Mouse (Mus musculus) liver, postnatal 0 days (tissue): ENCODE results near the gene Gm37240. TPM values are rescaled to one million over a fixed set of nuclear protein-coding genes. Genes with fewer than 3 reads are reported as not detected.

Experiments
- ATAC-seq: fragments of 200-750 bp; cut with Nextera tagmentation; 2 replicates; pipeline ENCODE4 v1.8.0; 2017; ENCODE audit warnings: mild to moderate bottlenecking, moderate library complexity
- DNase-seq: peaks from one replicate; pipeline ENCODE4 v3.0.0-alpha.2; 2016
- H3K27ac ChIP-seq: fragments of 300-500 bp; sonication (generic); 2 replicates; pipeline ENCODE4 v1.5.1; 2014; ENCODE audit warnings: antibody characterized with exemption, moderate library complexity, mild to moderate bottlenecking, low read depth
- H3K27me3 ChIP-seq: fragments of 300-500 bp; sonication (generic); 2 replicates; pipeline ENCODE4 v1.6.1; 2014; ENCODE audit warnings: low read length, control low read depth, mixed read lengths; ENCODE audit not compliant: insufficient read depth
- H3K36me3 ChIP-seq: fragments of 300-500 bp; sonication (generic); replicated peaks from 2 replicates; pipeline ENCODE4 v1.6.1; 2014; ENCODE audit warnings: mild to moderate bottlenecking, control low read depth, low read length, moderate library complexity, mixed read lengths; ENCODE audit not compliant: insufficient read depth
- H3K4me1 ChIP-seq: fragments of 300-500 bp; sonication (generic); 2 replicates; pipeline ENCODE4 v1.6.1; 2014; ENCODE audit warnings: antibody characterized with exemption, mild to moderate bottlenecking, control low read depth; ENCODE audit not compliant: insufficient read depth
- H3K4me2 ChIP-seq: fragments of 300-500 bp; sonication (generic); 2 replicates; pipeline ENCODE4 v1.6.1; 2014; ENCODE audit warnings: low read depth, mild to moderate bottlenecking, low read length, moderate library complexity, mixed read lengths
- H3K4me3 ChIP-seq: fragments of 300-500 bp; sonication (generic); 2 replicates; pipeline ENCODE4 v1.5.1; 2014; ENCODE audit warnings: low read depth, low read length
- H3K9ac ChIP-seq: fragments of 300-500 bp; sonication (generic); replicated peaks from 2 replicates; pipeline ENCODE4 v1.6.1; 2014; ENCODE audit warnings: mild to moderate bottlenecking, moderate library complexity
- H3K9me3 ChIP-seq: fragments of 300-500 bp; sonication (generic); 2 replicates; pipeline ENCODE4 v1.6.1; 2016; ENCODE audit warnings: mild to moderate bottlenecking, control low read depth, low read length, mixed read lengths
- CTCF ChIP-seq: sonication (generic); IDR thresholded peaks from 2 replicates; pipeline ENCODE4 v1.5.1; 2016; ENCODE audit warnings: antibody characterized with exemption, low read depth
- EP300 ChIP-seq: IDR thresholded peaks from 2 replicates; pipeline ENCODE4 v1.6.1; 2016; ENCODE audit warnings: antibody characterized with exemption, low read depth, mild to moderate bottlenecking
- WGBS: fragments of 180-500 bp; shearing (Covaris S2); extraction: QIAGEN DNeasy Blood & Tissue Kit; methylation state at CpG from one replicate; pipeline ENCODE4 v1.1.7; 2014; ENCODE audit not compliant: insufficient replicate concordance; 5-methylcytosine and 5-hydroxymethylcytosine counted together
- polyA plus RNA-seq: library from polyadenylated mRNA; unstranded; fragments of >200 nt; fragmentation: Nextera tagmentation; extraction: Ambion mirVana; gene quantifications from 2 replicates; pipeline ENCODE4 v1.2.1, GENCODE M21; 2015

Gm37240 gene
- polyA plus RNA-seq, 1 experiment from 2014 or later: 0.72 TPM

- ATAC-seq (no peak), DNase-seq (no peak)
- Histone ChIP-seq H3K27ac (no peak overlapping the region), H3K4me1 (no peaks in the 10 kb centered on the region), H3K36me3 (no peaks in the 10 kb centered on the region), H3K4me2 (no peak overlapping the region), H3K27me3 (no peaks in the 10 kb centered on the region), H3K9ac (no peak overlapping the region), H3K9me3 (peaks cover 7% of the 10 kb centered on the region; the same call in 1 of the 2 replicates), H3K4me3 (no peak overlapping the region)
- 70% methylated on average over 2 of the region's 2 CpGs for WGBS
- TF ChIP-seq EP300 (no peak), CTCF (no peak)
Observed at GRCm38 (mm10) chr3:85391111-85391510, 496.2 kb downstream of the Gm37240 start.

DNA sequence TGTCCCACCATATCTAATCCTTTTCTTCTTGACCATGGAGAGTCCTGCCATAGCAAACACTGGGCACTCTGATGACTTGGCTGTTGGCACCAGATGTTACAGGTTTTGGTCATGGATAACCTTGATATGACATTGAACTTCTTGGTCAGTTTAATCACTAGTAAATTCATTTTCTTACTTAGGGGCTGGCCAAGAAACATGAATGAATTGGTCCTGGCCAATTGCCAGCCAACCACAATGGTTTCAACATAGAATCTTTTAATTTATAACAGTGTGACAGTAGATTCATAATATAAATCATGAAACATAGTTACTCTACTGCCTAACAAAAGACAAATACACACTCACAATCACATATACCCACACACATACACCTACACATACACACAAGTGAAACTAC lies 501.9 kb downstream of the Gm37240 start:
- TF ChIP-seq EP300 (no peak), CTCF (no peak)
- Histone ChIP-seq H3K4me3 (no peak overlapping the region), H3K27ac (no peak overlapping the region), H3K36me3 (no peaks in the 10 kb centered on the region), H3K4me2 (no peak overlapping the region), H3K9me3 (no peaks in the 10 kb centered on the region), H3K9ac (no peak overlapping the region), H3K4me1 (no peaks in the 10 kb centered on the region), H3K27me3 (no peaks in the 10 kb centered on the region)
- DNase-seq (no peak), ATAC-seq (no peak)

DNA sequence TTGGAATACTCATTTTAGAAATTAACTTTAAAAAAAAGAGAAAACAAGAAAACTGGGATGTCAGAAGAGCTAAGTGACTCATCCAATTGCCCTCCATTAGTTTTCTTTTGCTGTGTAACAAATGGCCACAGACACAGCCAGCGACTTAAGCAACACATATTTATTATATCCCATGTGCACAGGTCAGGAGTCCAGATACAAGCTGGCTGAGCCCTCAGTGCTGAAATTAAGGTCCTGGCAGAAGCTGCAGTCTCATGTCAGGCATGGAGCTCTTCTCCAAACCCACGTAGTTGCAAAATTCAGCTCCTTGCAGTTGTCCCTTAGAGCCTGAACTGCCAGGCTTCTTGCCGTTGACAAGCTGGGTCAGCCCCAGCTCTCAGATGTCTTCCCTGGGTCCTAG lies 504.0 kb downstream of the Gm37240 start:
- no peak for ATAC-seq

DNA sequence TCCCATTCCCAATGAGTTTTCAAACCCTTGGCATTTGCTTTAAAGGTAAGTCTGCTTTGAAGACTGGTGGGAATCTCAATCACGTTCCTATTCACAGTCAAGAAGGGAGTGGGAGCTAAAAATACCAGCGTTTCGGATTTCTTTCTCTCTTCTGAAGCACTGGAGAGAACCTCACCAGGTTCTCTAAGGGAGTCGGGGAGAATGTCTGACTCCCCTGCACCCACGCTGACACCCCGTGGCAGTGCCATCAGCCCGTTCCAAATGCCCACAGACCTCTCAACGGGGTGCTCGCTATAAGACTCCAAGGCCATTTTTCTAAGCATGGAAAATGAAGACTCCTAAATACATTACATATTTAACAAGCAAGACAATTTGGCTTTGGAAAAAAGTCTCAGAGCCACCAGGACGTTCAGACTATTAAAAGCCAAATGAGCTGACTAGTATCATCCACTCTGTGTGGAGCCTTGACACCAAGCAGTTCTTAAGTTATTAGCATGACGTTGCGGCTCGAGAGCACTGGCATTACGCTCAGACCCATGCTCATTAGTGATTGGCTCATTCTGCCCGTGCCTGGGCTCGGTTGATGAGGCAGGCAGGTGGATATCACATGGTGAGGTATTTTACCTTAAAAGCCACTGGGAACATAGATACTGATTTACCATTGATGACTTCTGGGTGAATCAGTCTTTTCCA lies 508.5 kb downstream of the Gm37240 start:
- H3K9me3 ChIP-seq: no peaks in the 10 kb centered on the region
- no peaks in the 10 kb centered on the region for H3K36me3 ChIP-seq
- no peak for TF ChIP-seq CTCF
- TF ChIP-seq EP300: no peak
- H3K4me1 ChIP-seq: no peaks in the 10 kb centered on the region
- H3K27me3 ChIP-seq: no peaks in the 10 kb centered on the region
- no peak overlapping the region for H3K9ac ChIP-seq
- H3K4me2 ChIP-seq: no peak overlapping the region
- no peak overlapping the region for H3K4me3 ChIP-seq
- WGBS: 66% methylated on average over 16 of the region's 16 CpGs
- DNase-seq (no peak), ATAC-seq (no peak)
- H3K27ac ChIP-seq: no peak overlapping the region

More for the DNA sequence above, 504.0 kb downstream of the Gm37240 start:
- no peaks in the 10 kb centered on the region for H3K36me3 ChIP-seq
- H3K9ac ChIP-seq: no peak overlapping the region
- no peak for TF ChIP-seq CTCF
- TF ChIP-seq EP300: no peak
- H3K9me3 ChIP-seq: no peaks in the 10 kb centered on the region
- H3K27ac ChIP-seq: no peak overlapping the region
- WGBS: 66% methylated on average over 3 of the region's 3 CpGs
- DNase-seq: no peak
- H3K4me3 ChIP-seq: no peak overlapping the region
- no peak overlapping the region for H3K4me2 ChIP-seq
- no peaks in the 10 kb centered on the region for H3K27me3 ChIP-seq
- H3K4me1 ChIP-seq: no peaks in the 10 kb centered on the region

DNA sequence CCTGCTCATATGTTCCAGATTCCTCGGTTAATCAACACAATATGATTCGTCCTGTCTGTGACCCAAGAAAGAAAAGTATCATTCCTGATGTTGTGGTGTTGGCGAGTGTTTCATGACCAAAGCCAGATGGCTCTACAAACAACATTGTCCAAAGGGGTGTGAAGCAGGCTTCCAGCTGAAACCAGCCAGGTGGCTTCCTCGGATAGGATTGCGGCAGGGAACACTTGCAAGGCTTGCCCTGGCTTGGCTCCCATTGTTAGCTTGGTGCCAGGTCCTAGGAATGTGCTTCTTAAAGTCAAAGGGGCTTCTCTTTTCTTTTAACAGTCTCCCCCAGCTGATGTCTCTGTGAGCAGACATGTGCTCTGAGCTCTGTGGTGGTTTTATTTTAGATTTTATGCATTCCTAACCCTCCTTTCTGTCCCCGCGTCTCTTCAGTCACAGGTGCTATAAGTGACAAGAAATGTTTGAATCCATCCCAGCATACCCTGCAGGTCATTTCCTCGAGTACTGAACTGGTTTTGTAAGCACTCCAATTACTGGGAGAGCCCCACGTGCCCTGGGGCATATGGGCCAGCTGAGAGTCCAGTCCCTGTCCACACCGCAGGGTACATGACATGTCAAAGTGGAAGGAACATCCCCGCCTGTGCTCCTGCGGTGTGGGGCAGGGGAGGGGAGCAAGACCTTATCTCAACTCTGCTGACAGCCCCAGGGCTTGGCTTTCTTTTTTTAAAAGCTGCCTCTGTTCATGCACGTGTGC lies 509.2 kb downstream of the Gm37240 start:
- DNase-seq (no peak), ATAC-seq (no peak)
- WGBS: 61% methylated on average over 13 of the region's 13 CpGs
- no peaks in the 10 kb centered on the region for H3K36me3 ChIP-seq
- H3K27ac ChIP-seq: no peak overlapping the region
- no peaks in the 10 kb centered on the region for H3K27me3 ChIP-seq
- no peaks in the 10 kb centered on the region for H3K9me3 ChIP-seq
- H3K4me1 ChIP-seq: no peaks in the 10 kb centered on the region
- TF ChIP-seq CTCF (no peak), EP300 (no peak)
- H3K4me2 ChIP-seq: no peak overlapping the region
- H3K9ac ChIP-seq: no peak overlapping the region
- H3K4me3 ChIP-seq: no peak overlapping the region

- DNase-seq (no peak), ATAC-seq (no peak)
- Histone ChIP-seq H3K4me1 (no peaks in the 10 kb centered on the region), H3K27ac (no peak overlapping the region), H3K36me3 (no peaks in the 10 kb centered on the region), H3K9me3 (no peaks in the 10 kb centered on the region), H3K4me3 (no peak overlapping the region), H3K4me2 (no peak overlapping the region), H3K9ac (no peak overlapping the region), H3K27me3 (no peaks in the 10 kb centered on the region)
- TF ChIP-seq EP300 (no peak), CTCF (no peak)
- WGBS: 83% methylated on average over 3 of the region's 3 CpGs
Observed at GRCm38 (mm10) chr3:85377505-85377904, 509.8 kb downstream of the Gm37240 start.
